Mouse (Mus musculus) CD4-positive naive resting alpha-beta T cell, adult 76 days (primary cell): ENCODE results near the gene Spdl1. TPM values are rescaled to one million over a fixed set of nuclear protein-coding genes. Genes with fewer than 3 reads are reported as not detected.

ENCODE experiments used
- total RNA-seq: library from RNA; stranded (reverse); gene quantifications from one replicate; pipeline ENCODE4 v1.2.4, GENCODE M21; 2023

The Spdl1 gene
- 1.1 TPM for total RNA-seq

DNA sequence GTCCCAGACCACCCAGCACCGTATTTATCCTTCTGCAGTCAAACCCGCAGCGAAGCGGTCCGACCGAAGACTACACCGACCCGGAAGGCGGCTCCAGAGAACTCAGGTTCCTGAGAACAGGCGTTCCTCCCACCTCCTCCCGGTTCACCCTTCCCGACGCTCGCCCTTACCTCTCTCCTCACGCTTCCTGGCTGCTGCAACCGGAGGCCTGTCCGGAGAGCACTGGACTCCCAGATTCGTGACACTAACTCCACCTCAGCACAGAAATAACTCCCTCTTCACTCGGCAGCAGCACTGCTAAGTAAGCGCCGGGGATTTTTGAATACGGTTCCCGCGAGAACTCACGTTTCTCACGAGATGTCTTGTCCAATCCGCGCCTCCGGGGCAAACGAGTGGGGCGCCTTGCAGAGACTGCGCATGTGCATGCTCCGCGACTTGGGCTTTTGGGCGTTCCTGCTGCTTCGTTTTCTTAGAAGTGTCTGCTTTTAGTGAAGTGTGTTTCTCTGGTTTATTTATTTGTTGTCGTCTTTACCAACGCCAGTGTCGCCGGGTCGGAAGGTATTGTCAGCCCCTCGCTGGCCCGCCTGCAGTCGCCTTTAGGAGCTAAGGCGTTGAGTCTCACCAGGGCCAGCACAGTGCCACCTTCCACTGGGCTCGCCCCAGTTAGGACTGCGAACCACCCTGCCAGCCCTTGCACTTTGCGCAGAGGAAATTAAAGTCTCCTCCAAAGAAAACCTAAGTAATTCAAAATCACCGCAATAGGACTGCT, at the start of gene Spdl1:
TSS of gene Spdl1 (minus strand) at position 324 of the 769 bp plus-strand sequence.

DNA sequence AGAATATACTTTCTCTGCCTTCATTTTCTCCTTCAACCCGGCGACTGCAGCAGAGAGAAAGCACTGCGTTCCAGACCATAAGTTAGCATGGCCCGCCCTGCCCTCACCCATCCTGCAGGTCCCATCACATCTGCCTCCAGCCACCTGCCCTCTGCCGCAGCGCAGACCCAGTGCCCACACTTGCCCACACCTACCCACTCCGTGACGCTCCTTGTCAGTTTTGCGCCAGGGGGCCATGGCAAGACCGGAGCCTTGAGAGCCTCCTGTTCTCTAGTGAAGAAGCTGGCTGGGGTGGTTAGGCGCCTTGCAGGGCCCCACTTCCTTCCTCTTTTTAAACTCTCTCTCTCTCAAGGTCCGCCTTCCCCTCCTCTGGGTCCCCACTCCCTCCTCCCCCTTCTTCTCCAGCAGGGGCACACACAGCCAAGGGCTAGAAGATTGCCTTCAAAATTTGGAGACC, 49.8 kb downstream of the Spdl1 start, which contains the start of gene Dock2:
TSS of gene Dock2 (minus strand) at position 306 of the 457 bp plus-strand sequence.

Other genes with a start within 250 kb of the Spdl1 start
- 590 TPM for gene Dock2, start 49.7 kb downstream of the Spdl1 start, total RNA-seq